Mouse (Mus musculus): ENCODE measurements at regions not wholly inside any gene's neighbourhood (a gene's known extent, or its start where the extent isn't known, plus 50 kb on each side); places are given as distances from the start of the nearest gene placed in this dataset.

DNA sequence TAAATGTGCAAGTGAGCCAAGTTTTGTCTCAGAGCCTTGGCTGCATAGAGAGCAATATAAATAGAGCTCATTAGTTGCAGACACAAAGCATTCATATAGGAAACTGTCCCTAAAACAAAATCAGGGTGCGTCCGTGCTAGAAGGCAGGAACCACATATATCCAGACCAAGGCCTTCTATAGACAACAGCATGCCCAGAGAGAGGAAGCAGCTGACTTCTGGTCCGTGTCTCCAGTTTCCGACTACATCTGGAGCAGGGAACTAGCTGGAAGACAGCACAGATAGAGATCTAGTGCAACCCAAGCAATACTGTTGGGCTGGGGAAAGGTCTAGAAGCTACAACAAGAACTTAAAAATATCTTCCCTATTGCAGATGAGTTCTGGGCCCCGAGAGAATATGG is 121.0 kb downstream of the Gm12728 start:
- in situ Hi-C loops (cut with MboI; ENCODE audit: unreplicated experiment in 2 of 2), result loop anchor here in 1 of 2 experiments (10.0 kb wide), 1 partner anchor 756 kb away; the partner anchor contains the start of gene Plpp3

GRCm38 (mm10) chr4:105911678-105912077 is 122.0 kb downstream of the Gm12728 start:
- in situ Hi-C loops (cut with MboI; ENCODE audit: unreplicated experiment in 2 of 2), result loop anchor here in 1 of 2 experiments (10.0 kb wide), 1 partner anchor 757 kb away; the partner anchor contains the start of gene Plpp3

- in situ Hi-C loops (cut with MboI; ENCODE audit: unreplicated experiment in 2 of 2), result loop anchor here in 1 of 2 experiments (10.0 kb wide), 1 partner anchor 757 kb away; the partner anchor contains the start of gene Plpp3
Measured at GRCm38 (mm10) chr4:105912296-105912695, 122.6 kb downstream of the Gm12728 start.

- in situ Hi-C loops (cut with MboI; ENCODE audit: unreplicated experiment in 2 of 2), result loop anchor here in 1 of 2 experiments (10.0 kb wide), 1 partner anchor 760 kb away; the partner anchor contains the start of gene Plpp3
Measured at GRCm38 (mm10) chr4:105914996-105915395, 125.3 kb downstream of the Gm12728 start.

DNA sequence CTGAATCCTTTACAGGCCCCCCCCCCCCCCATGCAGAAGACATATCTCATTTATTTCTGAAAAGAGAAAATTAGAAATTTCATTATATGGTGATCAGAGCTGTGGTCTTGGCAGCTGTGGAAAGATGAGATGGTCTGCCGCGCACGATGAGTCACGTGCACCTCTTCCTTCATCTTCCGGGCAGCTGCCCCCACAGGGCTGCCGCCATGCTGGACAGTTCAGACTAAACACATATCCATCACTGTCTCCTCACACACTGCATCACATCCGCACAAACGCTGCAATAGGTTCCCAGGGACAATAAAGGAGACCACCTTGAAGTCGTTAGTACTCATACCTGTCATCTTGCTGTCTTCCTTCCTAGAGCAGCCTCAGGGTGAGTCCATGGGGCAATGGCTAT is 126.6 kb downstream of the Gm12728 start:
- in situ Hi-C loops (cut with MboI; ENCODE audit: unreplicated experiment in 2 of 2), result loop anchor here in 1 of 2 experiments (10.0 kb wide), 1 partner anchor 761 kb away; the partner anchor contains the start of gene Plpp3

DNA sequence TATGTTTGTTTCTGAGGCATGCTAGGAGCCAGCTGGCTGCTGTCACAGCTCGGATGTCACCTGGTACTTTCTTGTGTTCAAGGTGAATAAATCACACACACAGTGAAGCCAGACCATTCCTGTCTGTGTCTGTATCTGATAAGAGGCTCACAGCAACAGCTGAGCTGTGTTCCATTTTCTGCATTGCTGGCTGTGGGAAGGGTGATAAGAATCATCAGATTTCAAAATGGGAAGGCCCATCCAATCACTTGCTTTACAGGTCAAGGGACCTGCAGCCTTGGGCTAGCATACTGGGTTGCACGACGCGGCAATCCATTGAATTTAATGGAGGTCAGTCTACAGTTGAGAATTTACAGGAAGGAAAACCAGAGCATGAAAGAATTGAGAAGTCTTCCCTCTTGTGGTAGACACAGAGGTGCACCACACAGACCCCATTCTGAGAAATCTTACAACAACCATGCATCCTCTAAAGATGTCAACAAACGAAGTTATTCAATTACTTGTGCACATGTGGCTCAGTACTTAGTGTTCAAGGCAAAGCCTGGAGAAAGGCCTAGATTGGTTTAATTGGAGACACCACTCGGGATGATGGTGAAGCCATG is 135.2 kb downstream of the Gm12728 start:
- in situ Hi-C loops (cut with MboI; ENCODE audit: unreplicated experiment in 2 of 2), result loop anchor here in 1 of 2 experiments (25.0 kb wide), 2 partner anchors 462 to 888 kb away; no protein-coding TSS in a partner anchor

GRCm38 (mm10) chr4:105925506-105925905 is 135.8 kb downstream of the Gm12728 start:
- in situ Hi-C loops (cut with MboI; ENCODE audit: unreplicated experiment in 2 of 2), result loop anchor here in 1 of 2 experiments (25.0 kb wide), 2 partner anchors 462 to 888 kb away; no protein-coding TSS in a partner anchor

- in situ Hi-C loops (cut with MboI; ENCODE audit: unreplicated experiment in 2 of 2), result loop anchor here in 1 of 2 experiments (25.0 kb wide), 2 partner anchors 458 to 892 kb away; no protein-coding TSS in a partner anchor
Measured at GRCm38 (mm10) chr4:105929658-105930057, 140.0 kb downstream of the Gm12728 start.

DNA sequence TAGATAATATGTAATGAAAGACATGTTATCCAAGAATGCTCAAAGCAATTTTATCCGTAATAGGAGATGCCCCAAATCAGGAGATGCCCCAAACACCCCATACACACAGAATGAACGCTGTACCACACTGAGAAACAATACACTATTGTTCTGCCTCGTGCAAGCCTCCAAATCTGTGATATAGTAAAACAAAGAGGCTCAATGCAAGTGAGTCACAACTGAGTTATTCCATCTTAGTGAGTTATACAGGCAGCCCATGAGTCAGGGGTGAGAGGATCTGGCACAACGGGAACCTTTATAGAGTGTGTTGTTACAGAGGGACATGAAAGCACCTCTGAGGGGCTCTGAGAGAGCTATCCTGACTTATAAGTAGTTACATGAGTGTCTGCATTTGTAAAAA is 145.3 kb downstream of the Gm12728 start:
- in situ Hi-C loops (cut with MboI; ENCODE audit: unreplicated experiment in 2 of 2), result loop anchor here in 1 of 2 experiments (25.0 kb wide), 2 partner anchors 452 to 898 kb away; no protein-coding TSS in a partner anchor

DNA sequence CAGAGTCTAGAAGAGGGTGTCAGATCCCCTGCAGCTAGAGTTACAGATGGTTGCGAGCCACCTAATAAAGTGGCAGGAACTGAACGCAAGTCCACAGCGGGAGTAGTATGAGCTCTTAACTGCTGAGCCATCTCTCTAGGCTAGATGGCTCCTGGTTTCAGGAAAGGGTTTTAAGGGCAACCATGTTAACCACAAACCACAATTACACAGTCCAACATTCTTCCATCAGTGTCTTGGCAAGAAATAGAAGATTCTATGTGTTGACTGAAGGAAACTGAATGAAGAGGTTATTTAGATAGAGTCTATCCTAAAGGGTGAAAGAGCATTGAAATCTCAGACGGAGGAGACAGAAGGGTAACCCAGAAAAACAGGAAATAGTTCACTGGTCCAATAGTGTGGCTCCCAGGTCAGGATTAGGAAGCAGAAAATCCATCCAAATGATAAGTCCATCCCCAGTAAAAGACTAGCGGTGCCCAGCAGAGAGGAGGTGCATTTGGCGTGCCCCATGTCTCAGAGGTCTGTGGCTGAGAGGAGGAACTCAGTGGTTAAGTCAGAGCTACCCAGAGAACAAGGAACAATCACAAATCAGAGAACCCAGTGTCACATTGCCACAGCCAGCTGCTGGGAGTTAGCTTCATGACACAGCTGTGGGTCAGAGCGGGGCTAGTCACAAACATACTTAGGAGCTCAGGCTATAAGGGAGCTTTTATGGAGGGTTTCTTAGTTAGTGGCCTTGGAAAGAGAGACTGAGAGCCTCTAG is 147.3 kb downstream of the Gm12728 start:
- in situ Hi-C loops (cut with MboI; ENCODE audit: unreplicated experiment in 2 of 2), result loop anchor here in 1 of 2 experiments (25.0 kb wide), 2 partner anchors 450 to 900 kb away; no protein-coding TSS in a partner anchor

- in situ Hi-C loops (cut with MboI; ENCODE audit: unreplicated experiment in 2 of 2), result loop anchor here in 1 of 2 experiments (25.0 kb wide), 2 partner anchors 450 to 900 kb away; no protein-coding TSS in a partner anchor
Measured at GRCm38 (mm10) chr4:105937587-105937986, 147.9 kb downstream of the Gm12728 start.

GRCm38 (mm10) chr4:105938886-105939285 is 149.2 kb downstream of the Gm12728 start:
- in situ Hi-C loops (cut with MboI; ENCODE audit: unreplicated experiment in 2 of 2), result loop anchor here in 1 of 2 experiments (25.0 kb wide), 2 partner anchors 448 to 902 kb away; no protein-coding TSS in a partner anchor

DNA sequence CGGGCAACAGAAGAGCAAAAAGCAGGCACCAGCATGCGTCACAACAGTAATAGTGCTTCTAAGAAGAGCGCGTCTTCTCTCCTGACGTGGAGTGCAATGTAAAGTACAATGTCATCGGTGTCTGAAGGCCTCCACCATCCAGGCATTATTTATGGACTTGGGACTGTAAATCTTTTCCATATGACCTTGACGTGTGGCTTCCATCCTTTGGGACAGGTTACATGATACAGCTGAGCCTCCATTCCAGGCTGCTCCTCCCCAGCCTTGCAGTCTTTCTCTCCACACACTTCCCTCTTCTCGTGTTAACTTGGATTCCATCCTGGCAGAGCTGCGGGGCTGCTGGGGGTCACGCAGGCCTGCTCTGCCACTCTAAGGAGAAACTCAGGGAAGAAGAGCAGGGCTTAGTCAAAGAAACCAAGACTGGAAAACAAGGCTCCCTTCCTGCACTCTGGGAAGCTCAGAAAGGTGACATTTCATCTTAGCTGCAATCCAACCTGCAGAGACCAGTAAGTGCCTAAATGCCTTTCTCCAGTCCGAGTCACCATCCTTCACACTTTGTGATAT is 150.0 kb downstream of the Gm12728 start:
- in situ Hi-C loops (cut with MboI; ENCODE audit: unreplicated experiment in 2 of 2), result loop anchor here (5.0 to 25.0 kb wide), 6 partner anchors 448 to 1025 kb away; partner anchors contain the start of genes Fyb2 (in 1 of the 2) and Plpp3 (in 1 of the 2)

DNA sequence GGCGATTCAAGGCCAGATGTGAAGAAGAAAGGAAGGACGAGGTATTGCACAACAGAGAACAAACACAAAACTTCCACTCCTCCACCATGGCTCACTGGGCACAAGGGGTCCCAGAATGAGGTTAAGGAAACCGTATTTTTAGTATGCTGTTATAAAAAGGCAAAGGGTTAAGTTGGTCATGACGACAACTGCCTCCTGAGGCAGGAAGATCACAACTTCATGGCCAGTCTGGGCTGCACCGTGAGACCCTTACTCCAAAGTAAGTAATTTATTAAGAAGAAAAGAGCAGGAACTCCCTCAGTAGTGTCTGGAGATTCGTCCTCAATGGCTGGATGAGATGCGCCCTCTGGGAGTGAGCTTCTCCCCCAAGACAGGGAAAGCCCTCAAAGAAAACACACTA is 151.2 kb downstream of the Gm12728 start:
- in situ Hi-C loops (cut with MboI; ENCODE audit: unreplicated experiment in 2 of 2), result loop anchor here (5.0 to 25.0 kb wide), 6 partner anchors 446 to 1026 kb away; partner anchors contain the start of genes Fyb2 (in 1 of the 2) and Plpp3 (in 1 of the 2)

DNA sequence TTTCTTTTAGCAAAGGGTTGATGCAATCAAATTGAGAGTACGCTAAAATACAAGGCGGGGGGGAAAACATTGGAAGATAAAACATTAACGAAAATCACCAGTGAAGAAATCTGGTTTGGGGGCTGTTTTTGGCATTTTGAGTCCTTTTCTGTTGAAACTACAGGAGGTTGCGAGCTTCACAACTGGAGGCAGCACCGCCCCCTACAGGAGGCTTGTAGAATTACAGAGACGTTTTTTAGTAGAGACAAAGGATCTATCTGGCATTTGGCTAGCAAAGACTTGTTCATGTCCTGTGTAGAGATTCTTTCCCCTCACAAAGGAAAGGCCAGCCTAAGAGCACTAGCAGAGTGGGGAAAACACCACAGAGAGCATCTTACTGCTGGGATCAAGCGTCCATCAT is 152.1 kb downstream of the Gm12728 start:
- in situ Hi-C loops (cut with MboI; ENCODE audit: unreplicated experiment in 2 of 2), result loop anchor here (5.0 to 25.0 kb wide), 6 partner anchors 446 to 1027 kb away; partner anchors contain the start of genes Fyb2 (in 1 of the 2) and Plpp3 (in 1 of the 2)

DNA sequence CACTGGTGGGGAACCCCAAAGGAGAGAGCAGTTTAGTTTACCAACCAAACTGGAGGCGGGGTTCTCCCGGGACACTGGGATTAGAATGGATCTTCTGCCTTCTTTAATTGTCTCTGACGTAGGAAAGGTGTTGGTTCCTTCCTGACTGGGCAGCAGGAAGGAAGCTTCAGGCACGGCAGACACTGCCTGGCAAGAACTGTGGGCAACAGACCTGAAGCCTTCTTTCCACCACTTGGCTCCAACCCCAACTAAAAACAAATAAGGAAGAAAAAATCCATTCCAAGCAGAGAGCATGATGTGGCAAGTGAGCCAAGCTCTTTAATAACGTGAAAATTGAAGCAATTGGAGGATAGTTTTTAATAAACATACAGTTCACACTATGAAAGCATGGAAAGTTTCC is 155.3 kb downstream of the Gm12728 start:
- in situ Hi-C loops (cut with MboI; ENCODE audit: unreplicated experiment in 2 of 2), result loop anchor here (5.0 to 25.0 kb wide), 6 partner anchors 442 to 1030 kb away; partner anchors contain the start of genes Fyb2 (in 1 of the 2) and Plpp3 (in 1 of the 2)

DNA sequence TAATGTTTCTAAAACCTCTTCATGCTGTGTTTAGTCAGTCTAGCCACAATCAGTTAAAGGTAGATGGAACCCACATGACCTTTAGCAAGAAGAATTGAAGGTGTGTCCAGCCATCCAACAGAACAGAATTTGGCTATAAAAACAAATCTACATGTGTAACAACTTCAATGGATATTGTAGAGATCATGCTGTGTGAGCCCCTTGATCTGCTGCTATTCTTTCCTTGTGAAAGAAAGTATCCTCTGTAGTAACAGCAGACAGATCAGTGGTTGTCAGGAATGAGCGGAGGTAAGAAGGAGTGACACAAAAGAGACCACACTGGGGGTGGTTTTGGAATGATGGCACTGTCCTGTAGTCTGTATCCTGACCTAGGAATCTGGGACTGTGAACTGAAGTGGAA is 156.3 kb downstream of the Gm12728 start:
- in situ Hi-C loops (cut with MboI; ENCODE audit: unreplicated experiment in 2 of 2), result loop anchor here (10.0 to 25.0 kb wide), 5 partner anchors 441 to 1031 kb away; partner anchors contain the start of genes Fyb2 (in 1 of the 2) and Plpp3 (in 1 of the 2)

- in situ Hi-C loops (cut with MboI; ENCODE audit: unreplicated experiment in 2 of 2), result loop anchor here (10.0 to 25.0 kb wide), 5 partner anchors 439 to 1034 kb away; partner anchors contain the start of genes Fyb2 (in 1 of the 2) and Plpp3 (in 1 of the 2)
Measured at GRCm38 (mm10) chr4:105948326-105948725, 158.7 kb downstream of the Gm12728 start.

DNA sequence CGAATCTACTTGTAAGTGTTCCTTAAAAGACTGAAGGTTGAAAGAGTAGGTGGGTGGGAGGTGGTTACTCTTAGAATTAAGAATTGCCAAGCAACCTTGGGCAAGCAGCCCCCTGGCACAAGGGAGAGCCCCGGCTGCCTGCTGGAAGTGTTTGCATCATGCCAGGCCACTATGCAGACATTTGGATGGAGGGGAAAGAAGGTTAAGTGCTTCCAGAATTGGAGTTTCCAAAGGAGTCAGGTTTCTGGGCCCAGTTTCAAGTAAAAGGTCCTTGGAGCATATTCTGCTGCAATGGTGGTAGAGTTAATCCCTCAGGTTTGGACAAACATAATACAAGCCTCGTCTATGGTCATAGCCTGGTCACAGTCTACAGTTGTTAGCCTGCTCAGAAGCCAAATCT is 162.7 kb downstream of the Gm12728 start:
- in situ Hi-C loops (cut with MboI; ENCODE audit: unreplicated experiment in 2 of 2), result no loop called here

DNA sequence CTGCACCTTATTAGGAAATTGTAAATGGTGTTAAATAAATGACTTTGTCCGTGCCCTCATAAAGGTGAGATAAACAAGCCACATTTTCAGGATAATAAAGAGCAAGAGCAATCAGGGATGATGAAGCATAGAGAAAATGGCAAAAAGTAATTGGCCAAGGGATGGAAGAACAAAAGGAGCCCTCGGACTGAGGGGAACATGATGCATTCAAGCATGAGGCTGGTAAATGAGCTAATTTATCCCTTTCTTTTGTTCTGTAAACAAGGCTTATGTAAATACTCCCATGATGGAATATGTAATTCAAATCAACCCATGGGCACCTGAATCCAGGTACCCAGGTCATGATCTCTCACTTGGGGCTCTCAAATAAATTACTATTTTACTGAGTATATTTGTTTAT is 166.8 kb downstream of the Gm12728 start:
- in situ Hi-C loops (cut with MboI; ENCODE audit: unreplicated experiment in 2 of 2), result no loop called here
